Mouse (Mus musculus): ENCODE data around the gene Kmt2e.

GRCm38 (mm10) chr5:23394366-23395145 lies 39.7 kb upstream of the Kmt2e start:
- TF ChIP-seq POLR2A (IDR thresholded peaks at IDR 0.05; ENCODE audit: extremely low read depth, insufficient read depth, low read length) (no peak), CTCF (IDR thresholded peaks at IDR 0.05; ENCODE audit: extremely low read depth, insufficient read depth, low read length) (no peak)
